Mouse (Mus musculus) stomach, postnatal 0 days (tissue): ENCODE results near the gene Rrp1.

ENCODE experiments used
- CTCF ChIP-seq: IDR thresholded peaks from 2 replicates; pipeline ENCODE4 v1.5.1; 2016; ENCODE audit warnings: antibody characterized with exemption, low read depth, mild to moderate bottlenecking, moderate library complexity
- EP300 ChIP-seq: optimal IDR thresholded peaks from 2 replicates; pipeline ENCODE3; 2016; ENCODE audit warnings: antibody characterized with exemption

- no peak for TF ChIP-seq EP300
- TF ChIP-seq CTCF, result peak; percentile 23; the same call in 1 of the 2 replicates
Observed at GRCm38 (mm10) chr10:78351887-78352665, 60.8 kb downstream of the Rrp1 start, which contains the start of gene Agpat3.
